Mouse (Mus musculus) liver, embryonic 11.5 days (tissue): Measurements from ENCODE around the gene Drd2. TPM values are rescaled to one million over a fixed set of nuclear protein-coding genes. Genes with fewer than 3 reads are reported as not detected.

Experiments used
- ATAC-seq: fragments of 200-750 bp; cut with Nextera tagmentation; replicated peaks from 2 replicates; pipeline ENCODE4 v1.8.0; 2017; ENCODE audit warnings: moderate number of reproducible peaks, mild to moderate bottlenecking, moderate TSS enrichment, moderate library complexity; ENCODE audit not compliant: low FRiP score
- DNase-seq: peaks from one replicate; pipeline ENCODE4 v3.0.0-alpha.2; 2017; ENCODE audit warnings: low spot score
- H3K27ac ChIP-seq: fragments of 300-500 bp; sonication (generic); 2 replicates; pipeline ENCODE4 v1.5.1; 2014; ENCODE audit warnings: mild to moderate bottlenecking, low read depth, low read length, control low read depth
- H3K27me3 ChIP-seq: fragments of 300-500 bp; sonication (generic); replicated peaks from 2 replicates; pipeline ENCODE4 v1.6.1; 2014; ENCODE audit warnings: low read length, mixed read lengths; ENCODE audit not compliant: control insufficient read depth, insufficient read depth
- H3K36me3 ChIP-seq: fragments of 300-500 bp; sonication (generic); 2 replicates; pipeline ENCODE4 v1.6.1; 2014; ENCODE audit warnings: mild to moderate bottlenecking, low read length, moderate library complexity, mixed read lengths; ENCODE audit not compliant: control insufficient read depth, insufficient read depth
- H3K4me1 ChIP-seq: fragments of 300-500 bp; sonication (generic); replicated peaks from 2 replicates; pipeline ENCODE4 v1.6.1; 2014; ENCODE audit warnings: low read length, mixed read lengths; ENCODE audit not compliant: control insufficient read depth, insufficient read depth
- H3K4me2 ChIP-seq: fragments of 300-500 bp; sonication (generic); 2 replicates; pipeline ENCODE4 v1.6.1; 2014; ENCODE audit warnings: mild to moderate bottlenecking, control low read depth, moderate library complexity
- H3K4me3 ChIP-seq: fragments of 300-500 bp; sonication (generic); 2 replicates; pipeline ENCODE4 v1.5.1; 2014; ENCODE audit warnings: low read depth, low read length, control low read depth
- H3K9ac ChIP-seq: fragments of 300-500 bp; sonication (generic); 2 replicates; pipeline ENCODE4 v1.6.1; 2014; ENCODE audit warnings: low read depth, low read length, control low read depth
- H3K9me3 ChIP-seq: fragments of 300-500 bp; sonication (generic); 2 replicates; pipeline ENCODE4 v1.6.1; 2016; ENCODE audit warnings: low read length, inconsistent platforms, mixed read lengths; ENCODE audit not compliant: control insufficient read depth
- WGBS: fragments of 180-500 bp; shearing (Covaris S2); extraction: QIAGEN DNeasy Blood & Tissue Kit; methylation state at CpG from one replicate; pipeline ENCODE4 v1.1.7; 2014; 5-methylcytosine and 5-hydroxymethylcytosine counted together
- polyA plus RNA-seq: library from polyadenylated mRNA; unstranded; fragments of >200 nt; fragmentation: Nextera tagmentation; extraction: Ambion mirVana; gene quantifications from 2 replicates; pipeline ENCODE4 v1.2.1, GENCODE M21; 2014

The Drd2 gene
- polyA plus RNA-seq, 1 experiment from 2014 or later: not detected

DNA sequence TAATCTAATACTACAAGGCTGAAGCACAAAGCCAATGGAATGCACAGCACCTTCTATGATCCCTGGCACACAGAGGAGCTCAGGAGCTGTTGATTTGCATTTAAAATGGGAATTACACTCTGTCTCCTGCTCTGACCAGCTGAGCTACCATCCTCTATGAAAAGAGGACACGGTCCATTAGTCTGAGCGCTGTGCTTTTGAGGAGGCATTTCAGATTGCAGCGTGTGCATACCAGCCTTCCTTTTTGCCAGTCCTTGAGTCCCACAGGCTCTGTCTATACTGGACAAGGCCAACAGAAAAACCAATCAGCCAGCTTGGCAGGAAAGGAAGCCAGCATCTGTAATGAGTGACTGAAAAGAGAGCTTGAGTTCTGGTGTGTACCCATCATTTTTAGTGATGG lies 43.6 kb downstream of the Drd2 start:
- Histone ChIP-seq H3K9ac (no peak overlapping the region), H3K4me3 (no peak overlapping the region), H3K4me1 (no peaks in the 10 kb centered on the region), H3K36me3 (no peaks in the 10 kb centered on the region), H3K9me3 (no peaks in the 10 kb centered on the region), H3K27me3 (no peaks in the 10 kb centered on the region), H3K27ac (no peak overlapping the region), H3K4me2 (no peak overlapping the region)
- 87% methylated on average over 3 of the region's 3 CpGs for WGBS
- ATAC-seq (no peak), DNase-seq (no peak)

- Histone ChIP-seq H3K4me2 (no peak overlapping the region), H3K4me1 (no peaks in the 10 kb centered on the region), H3K27ac (no peak overlapping the region), H3K27me3 (no peaks in the 10 kb centered on the region), H3K9ac (no peak overlapping the region), H3K9me3 (no peaks in the 10 kb centered on the region), H3K4me3 (no peak overlapping the region), H3K36me3 (no peaks in the 10 kb centered on the region)
- DNase-seq (no peak), ATAC-seq (no peak)
- WGBS: 72% methylated on average over 6 of the region's 6 CpGs
Measured at GRCm38 (mm10) chr9:49384855-49385254, 44.4 kb downstream of the Drd2 start.

- no peaks in the 10 kb centered on the region for H3K36me3 ChIP-seq
- no peak overlapping the region for H3K9ac ChIP-seq
- no peak overlapping the region for H3K27ac ChIP-seq
- no peak overlapping the region for H3K4me2 ChIP-seq
- 20% methylated on average over 7 of the region's 7 CpGs for WGBS
- no peaks in the 10 kb centered on the region for H3K27me3 ChIP-seq
- no peaks in the 10 kb centered on the region for H3K4me1 ChIP-seq
- DNase-seq (no peak), ATAC-seq (no peak)
- H3K9me3 ChIP-seq: no peaks in the 10 kb centered on the region
- no peak overlapping the region for H3K4me3 ChIP-seq
Measured at GRCm38 (mm10) chr9:49385301-49385700, 44.9 kb downstream of the Drd2 start.

DNA sequence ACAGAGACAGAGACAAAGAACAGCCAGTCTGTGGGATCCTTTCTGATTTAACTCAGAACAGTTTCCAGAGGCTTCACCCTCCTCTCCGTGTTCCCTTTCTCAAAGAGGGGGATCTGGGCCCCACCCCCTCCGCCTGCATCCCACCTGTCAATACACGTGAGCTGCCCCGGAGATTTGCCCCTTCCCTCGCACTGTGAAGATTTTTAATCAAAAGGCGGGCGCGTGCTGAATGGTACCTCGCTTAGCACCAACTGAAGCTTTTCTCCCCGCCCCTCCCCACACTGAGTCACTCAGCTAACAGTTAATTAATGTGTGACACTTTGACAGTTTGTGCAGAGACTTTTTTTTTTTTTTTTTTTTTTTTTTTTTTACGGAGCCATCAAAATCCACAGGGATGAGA lies 45.7 kb downstream of the Drd2 start:
- ATAC-seq (no peak), DNase-seq (no peak)
- Histone ChIP-seq H3K9ac (no peak overlapping the region), H3K27me3 (no peaks in the 10 kb centered on the region), H3K4me1 (no peaks in the 10 kb centered on the region), H3K36me3 (no peaks in the 10 kb centered on the region), H3K27ac (no peak overlapping the region), H3K4me2 (no peak overlapping the region), H3K4me3 (no peak overlapping the region), H3K9me3 (no peaks in the 10 kb centered on the region)
- 44% methylated on average over 11 of the region's 11 CpGs for WGBS

- WGBS: 59% methylated on average over 2 of the region's 2 CpGs
Measured at GRCm38 (mm10) chr9:49392242-49392641, 51.8 kb downstream of the Drd2 start.

GRCm38 (mm10) chr9:49396006-49396405 lies 55.6 kb downstream of the Drd2 start:
- no peaks in the 10 kb centered on the region for H3K9me3 ChIP-seq
- no peaks in the 10 kb centered on the region for H3K4me1 ChIP-seq
- ATAC-seq (no peak), DNase-seq (no peak)
- H3K27me3 ChIP-seq: no peaks in the 10 kb centered on the region
- no peak overlapping the region for H3K4me2 ChIP-seq
- H3K36me3 ChIP-seq: no peaks in the 10 kb centered on the region
- no peak overlapping the region for H3K9ac ChIP-seq
- H3K27ac ChIP-seq: no peak overlapping the region
- H3K4me3 ChIP-seq: no peak overlapping the region

More at GRCm38 (mm10) chr9:49392242-49392641, 51.8 kb downstream of the Drd2 start:
- H3K9ac ChIP-seq: no peak overlapping the region
- no peaks in the 10 kb centered on the region for H3K9me3 ChIP-seq
- ATAC-seq (no peak), DNase-seq (no peak)
- no peaks in the 10 kb centered on the region for H3K36me3 ChIP-seq
- H3K27me3 ChIP-seq: no peaks in the 10 kb centered on the region
- H3K4me3 ChIP-seq: no peak overlapping the region
- no peak overlapping the region for H3K27ac ChIP-seq
- no peak overlapping the region for H3K4me2 ChIP-seq
- H3K4me1 ChIP-seq: no peaks in the 10 kb centered on the region

DNA sequence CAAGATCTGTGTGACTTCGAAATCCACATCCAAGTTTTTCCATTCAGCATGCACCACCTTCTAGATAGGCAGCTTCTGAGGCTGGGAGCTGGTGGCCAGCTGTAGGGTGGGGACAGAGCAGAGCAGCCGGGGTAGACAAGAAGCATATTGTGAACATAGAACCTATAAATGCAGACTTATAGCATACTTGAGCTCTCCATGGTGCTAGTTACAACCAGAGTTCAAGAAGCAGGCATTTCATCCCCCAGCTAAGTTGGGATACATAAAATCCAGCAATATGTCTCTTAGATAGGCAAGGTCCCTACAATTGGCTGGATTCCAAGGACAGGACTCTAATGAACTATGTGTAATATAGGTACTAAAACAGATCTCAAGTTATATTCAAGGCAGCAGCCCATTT lies 63.3 kb downstream of the Drd2 start:
- H3K27me3 ChIP-seq: no peaks in the 10 kb centered on the region
- no peaks in the 10 kb centered on the region for H3K9me3 ChIP-seq
- WGBS: 62% methylated on average over 2 of the region's 2 CpGs
- no peak overlapping the region for H3K4me3 ChIP-seq
- H3K4me1 ChIP-seq: no peaks in the 10 kb centered on the region
- no peaks in the 10 kb centered on the region for H3K36me3 ChIP-seq
- ATAC-seq (no peak), DNase-seq (no peak)
- H3K27ac ChIP-seq: no peak overlapping the region
- no peak overlapping the region for H3K4me2 ChIP-seq
- no peak overlapping the region for H3K9ac ChIP-seq

GRCm38 (mm10) chr9:49407028-49407427 lies 66.6 kb downstream of the Drd2 start:
- H3K4me3 ChIP-seq: no peak overlapping the region
- WGBS: 81% methylated on average over 5 of the region's 5 CpGs
- DNase-seq (no peak), ATAC-seq (no peak; the same call in 1 of the 2 replicates)
- H3K27ac ChIP-seq: no peak overlapping the region
- H3K4me2 ChIP-seq: no peak overlapping the region
- H3K9me3 ChIP-seq: no peaks in the 10 kb centered on the region
- no peak overlapping the region for H3K9ac ChIP-seq
- no peaks in the 10 kb centered on the region for H3K4me1 ChIP-seq
- H3K36me3 ChIP-seq: no peaks in the 10 kb centered on the region
- no peaks in the 10 kb centered on the region for H3K27me3 ChIP-seq

GRCm38 (mm10) chr9:49410621-49411020 lies 70.2 kb downstream of the Drd2 start:
- no peak for DNase-seq
- no peak for ATAC-seq
- Histone ChIP-seq H3K4me1 (no peaks in the 10 kb centered on the region), H3K4me3 (no peak overlapping the region), H3K27ac (no peak overlapping the region), H3K4me2 (no peak overlapping the region), H3K9ac (no peak overlapping the region), H3K36me3 (no peaks in the 10 kb centered on the region), H3K9me3 (no peaks in the 10 kb centered on the region), H3K27me3 (no peaks in the 10 kb centered on the region)
- 67% methylated on average over 5 of the region's 5 CpGs for WGBS
